Mouse (Mus musculus): Measurements from ENCODE around the gene Nphp3. TPM values are rescaled to one million over a fixed set of nuclear protein-coding genes. Genes with fewer than 3 reads are reported as not detected.

Nphp3 gene
- 12.3 and 12.5 TPM in 2 replicates for polyA plus RNA-seq (2012; rRNA removed; ENCODE audit: low replicate concordance)

GRCm38 (mm10) chr9:104001921-104002859, at the start of gene Nphp3:
Nphp3 (plus strand) TSS chr9:104002544.

DNA sequence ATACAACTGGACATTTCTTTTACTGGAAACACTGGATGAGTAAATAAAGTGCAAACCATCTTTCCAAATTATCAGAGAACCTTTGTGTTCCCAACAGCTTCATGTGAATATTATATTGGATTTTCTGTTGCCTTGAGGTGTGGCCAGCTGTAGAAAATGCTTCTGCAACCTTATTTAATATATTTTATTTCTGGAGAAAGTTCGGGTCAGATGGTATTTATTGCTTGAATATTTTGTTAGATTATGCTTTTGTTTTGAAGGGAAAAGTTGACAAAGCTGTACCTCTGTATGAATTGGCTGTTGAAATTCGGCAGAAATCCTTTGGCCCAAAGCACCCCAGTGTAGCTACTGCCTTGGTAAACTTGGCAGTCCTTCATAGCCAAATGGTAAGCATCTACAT, 38.0 kb downstream of the Nphp3 start, which contains the start of gene Gm28305:
Gm28305 (plus strand) TSS at position 301 of the 400 bp plus-strand sequence.

DNA sequence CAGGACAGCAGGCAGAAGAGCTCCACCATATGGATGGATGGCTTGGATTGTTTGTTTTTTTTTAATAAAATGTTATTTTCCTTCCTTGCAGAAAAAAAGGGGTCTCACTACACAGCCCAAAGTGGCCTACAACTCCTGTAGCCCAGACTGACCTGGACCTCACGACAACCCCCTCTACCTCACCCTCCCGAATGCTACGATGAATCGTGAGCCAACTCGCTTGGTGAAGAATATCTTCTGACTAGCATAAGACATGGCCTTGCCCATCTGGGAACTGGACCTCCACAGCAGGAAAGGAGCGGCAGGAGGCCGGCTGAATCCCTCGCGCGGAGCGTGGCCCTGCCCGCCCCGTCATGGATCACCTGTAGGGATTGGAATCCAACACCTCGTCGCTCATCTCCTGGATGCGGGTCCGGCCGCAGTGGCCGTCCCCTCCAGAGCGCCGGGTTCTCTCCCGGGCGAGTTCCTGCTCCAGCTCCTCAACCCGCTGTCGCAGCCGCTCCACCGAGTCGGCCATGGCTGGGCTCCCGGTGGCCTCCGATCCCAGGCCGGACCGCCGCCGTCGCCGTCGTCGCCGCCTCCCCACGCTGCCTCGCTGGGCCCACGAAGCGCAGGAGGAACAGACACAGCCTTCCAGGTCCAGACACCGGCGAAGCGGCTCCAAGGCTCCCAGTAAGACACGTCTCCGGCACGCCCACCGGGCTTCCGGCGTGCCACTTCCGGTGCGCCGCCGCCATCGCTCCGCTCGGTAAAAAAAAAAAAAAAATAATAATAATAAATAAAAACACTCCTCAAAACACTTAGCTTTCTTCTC, 60.3 kb downstream of the Nphp3 start, which contains the start of gene Uba5:
Uba5 (minus strand) TSS at position 705 of the 814 bp plus-strand sequence.

DNA sequence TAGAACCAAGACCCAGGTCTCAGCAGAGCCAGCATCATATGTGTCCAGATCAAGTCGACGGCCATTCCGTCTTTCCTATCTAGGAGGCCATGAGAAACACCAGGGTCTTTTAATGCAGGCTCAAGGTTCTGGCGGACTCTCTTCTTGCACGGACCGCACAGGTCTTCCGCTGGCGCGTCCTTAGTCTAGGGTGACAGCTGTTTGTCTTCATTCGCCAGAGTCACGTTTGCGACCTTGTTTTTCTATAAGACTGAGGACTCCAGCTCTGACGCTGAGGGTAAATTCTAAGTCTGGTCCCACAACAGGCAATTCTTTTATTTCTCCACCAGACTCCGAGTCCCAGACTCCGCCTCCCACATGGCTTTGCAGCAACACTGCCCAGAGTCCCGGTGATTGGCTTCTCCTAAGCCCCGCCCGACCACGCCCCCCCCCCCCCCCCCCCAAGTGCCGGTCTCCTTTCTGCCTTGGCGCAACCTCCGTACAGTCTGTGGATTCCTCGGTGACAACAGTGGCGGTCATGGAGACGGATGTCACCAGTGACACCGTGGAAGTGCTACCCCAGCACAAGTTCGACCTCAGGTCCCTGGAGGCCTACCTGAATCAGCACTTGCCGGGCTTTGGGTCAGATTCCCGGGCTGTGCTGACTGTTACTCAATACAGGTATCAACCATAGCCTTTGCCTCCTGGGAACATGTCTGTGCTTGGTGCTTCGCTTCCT, 61.1 kb downstream of the Nphp3 start, which contains the start of gene Acad11:
Acad11 (plus strand) TSS at position 134 of the 718 bp plus-strand sequence.

Other genes with a start within 250 kb of the Nphp3 start
- gene Tmem108, start 240.7 kb upstream of the Nphp3 start, polyA plus RNA-seq (2012; rRNA removed; ENCODE audit: low replicate concordance), result 0.67 and 7.2 TPM in 2 replicates
- not detected in 2 replicates for gene Gm28305, start 38.1 kb downstream of the Nphp3 start, polyA plus RNA-seq (2012; rRNA removed; ENCODE audit: low replicate concordance)
- 23.5 and 24.6 TPM in 2 replicates for gene Uba5, start 60.6 kb downstream of the Nphp3 start, polyA plus RNA-seq (2012; rRNA removed; ENCODE audit: low replicate concordance)
- gene Acad11, start 60.8 kb downstream of the Nphp3 start, polyA plus RNA-seq (2012; rRNA removed; ENCODE audit: low replicate concordance), result 62.1 and 127 TPM in 2 replicates
- 2.9 and 9.5 TPM in 2 replicates for gene Ackr4, start 124.4 kb downstream of the Nphp3 start, polyA plus RNA-seq (2012; rRNA removed; ENCODE audit: low replicate concordance)